Mouse (Mus musculus) megakaryocyte, embryonic 14.5 days (primary cell): ENCODE results near the gene Tmem210.

Experiments used
- FLI1 ChIP-seq: IDR thresholded peaks from 2 replicates; pipeline ENCODE4 v1.6.1; 2012; ENCODE audit warnings: low read length, inconsistent platforms, mixed read lengths
- GATA1 ChIP-seq: IDR thresholded peaks from 3 replicates; pipeline ENCODE4 v1.6.1; 2012; ENCODE audit warnings: mixed read lengths, low read length, inconsistent platforms, borderline replicate concordance

DNA sequence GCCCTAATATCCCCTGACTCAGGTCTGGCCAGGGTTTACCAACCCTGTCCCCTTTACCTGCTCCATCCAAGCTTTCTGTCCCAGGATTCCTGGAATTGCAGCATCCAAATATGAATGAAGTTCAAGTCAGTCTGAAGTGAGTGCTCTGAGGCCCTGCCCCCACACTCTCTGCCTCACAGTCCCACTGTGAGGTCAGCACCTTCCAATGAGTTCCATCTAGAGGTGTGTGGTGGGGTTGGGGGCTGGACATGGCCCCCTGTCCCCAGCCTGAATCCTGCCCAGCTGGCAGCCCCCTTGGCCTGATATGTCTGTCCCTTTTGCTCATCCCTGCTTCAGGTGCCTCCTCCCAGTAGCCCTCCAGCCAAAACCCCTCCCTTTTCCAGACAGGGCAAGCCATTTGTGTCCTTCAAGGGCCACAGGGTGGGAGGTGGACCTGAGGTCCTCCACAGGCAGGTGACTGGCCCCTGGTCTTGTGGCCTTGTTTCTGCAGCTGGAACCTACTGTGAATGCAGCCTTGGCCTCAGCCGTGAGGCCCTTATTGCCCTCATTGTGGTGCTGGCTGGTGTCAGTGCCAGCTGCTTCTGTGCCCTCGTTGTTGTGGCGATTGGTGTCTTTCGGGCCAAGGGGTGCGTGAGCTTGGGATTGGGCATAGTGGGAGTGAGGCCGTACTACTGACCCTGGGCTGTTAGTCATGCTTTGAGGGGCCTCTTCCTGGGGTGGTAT, at the start of gene Tmem210:
- no peak for TF ChIP-seq GATA1
- no peak for TF ChIP-seq FLI1
